Mouse (Mus musculus): ENCODE measurements at regions not wholly inside any gene's neighbourhood (a gene's known extent, or its start where the extent isn't known, plus 50 kb on each side); places are given as distances from the start of the nearest gene placed in this dataset.

DNA sequence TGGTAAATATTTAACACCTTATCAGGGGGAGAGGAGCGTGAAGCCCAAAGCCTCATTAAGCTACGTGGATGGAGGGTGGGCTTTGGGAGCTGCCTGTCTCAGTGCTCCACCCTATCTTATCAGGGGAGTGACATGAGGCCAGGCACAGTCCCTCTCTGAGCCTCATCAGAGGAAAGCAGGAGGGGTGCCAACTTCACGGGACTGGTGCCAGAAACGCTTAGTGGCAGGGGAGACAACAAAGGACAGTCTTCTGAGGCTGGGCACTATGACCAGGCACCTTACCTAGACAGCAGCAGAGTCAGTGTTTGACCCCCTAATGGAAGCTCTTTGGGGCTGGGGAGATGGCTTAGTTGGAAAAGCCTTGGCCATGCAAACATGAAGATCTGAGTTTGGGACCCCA lies 49.9 kb upstream of the 3110018I06Rik start:
- no peaks in the 10 kb centered on the region for H3K4me1 ChIP-seq
- no peaks in the 10 kb centered on the region for H3K27me3 ChIP-seq (replicated peaks)
- no peak for ATAC-seq
- H3K9me3 ChIP-seq (replicated peaks), result no peaks in the 10 kb centered on the region
- H3K4me3 ChIP-seq, result no peak overlapping the region
- WGBS (ENCODE audit: insufficient replicate concordance), result 33% methylated on average over 4 of the region's 4 CpGs
- no peak overlapping the region for H3K4me2 ChIP-seq
- no peak overlapping the region for H3K9ac ChIP-seq
- no peak overlapping the region for H3K27ac ChIP-seq
- no peaks in the 10 kb centered on the region for H3K36me3 ChIP-seq
